Mouse (Mus musculus) midbrain, embryonic 14.5 days (tissue): Measurements from ENCODE around the gene Tenm2. TPM values are rescaled to one million over a fixed set of nuclear protein-coding genes. Genes with fewer than 3 reads are reported as not detected.

Source experiments
- ATAC-seq: fragments of 200-750 bp; cut with Nextera tagmentation; 2 replicates; pipeline ENCODE4 v1.8.0; 2017; ENCODE audit warnings: moderate number of reproducible peaks, moderate library complexity; ENCODE audit not compliant: low FRiP score, low TSS enrichment
- DNase-seq: peaks from one replicate; pipeline ENCODE4 v3.0.0-alpha.2; 2015
- H3K27ac ChIP-seq: fragments of 300-500 bp; sonication (generic); replicated peaks from 2 replicates; pipeline ENCODE4 v1.5.1; 2014; ENCODE audit warnings: mild to moderate bottlenecking, low read depth, low read length, moderate library complexity
- H3K27me3 ChIP-seq: fragments of 300-500 bp; sonication (generic); 2 replicates; pipeline ENCODE4 v1.6.1; 2014; ENCODE audit warnings: low read length, control low read depth, mixed read lengths; ENCODE audit not compliant: control insufficient read depth, insufficient read depth
- H3K36me3 ChIP-seq: fragments of 300-500 bp; sonication (generic); 2 replicates; pipeline ENCODE4 v1.6.1; 2014; ENCODE audit warnings: low read length, control low read depth; ENCODE audit not compliant: control insufficient read depth, insufficient read depth
- H3K4me1 ChIP-seq: fragments of 300-500 bp; sonication (generic); 2 replicates; pipeline ENCODE4 v1.6.1; 2014; ENCODE audit warnings: mild to moderate bottlenecking, antibody characterized with exemption, low read length, control low read depth; ENCODE audit not compliant: control insufficient read depth, insufficient read depth
- H3K4me2 ChIP-seq: fragments of 300-500 bp; sonication (generic); 2 replicates; pipeline ENCODE4 v1.6.1; 2014; ENCODE audit warnings: mild to moderate bottlenecking, low read length, moderate library complexity
- H3K4me3 ChIP-seq: fragments of 300-500 bp; sonication (generic); replicated peaks from 2 replicates; pipeline ENCODE4 v1.5.1; 2014; ENCODE audit warnings: low read depth, low read length
- H3K9ac ChIP-seq: fragments of 300-500 bp; sonication (generic); replicated peaks from 2 replicates; pipeline ENCODE4 v1.6.1; 2014; ENCODE audit warnings: mild to moderate bottlenecking, low read length, moderate library complexity
- H3K9me3 ChIP-seq: fragments of 300-500 bp; sonication (generic); 2 replicates; pipeline ENCODE4 v1.6.1; 2016; ENCODE audit warnings: low read length, control low read depth, mixed read lengths; ENCODE audit not compliant: control insufficient read depth
- WGBS: fragments of 180-500 bp; shearing (Covaris S2); extraction: QIAGEN DNeasy Blood & Tissue Kit; methylation state at CpG from one replicate; pipeline ENCODE4 v1.1.7; 2014; 5-methylcytosine and 5-hydroxymethylcytosine counted together
- polyA plus RNA-seq: library from polyadenylated mRNA; unstranded; fragments of >200 nt; fragmentation: Nextera tagmentation; extraction: Ambion mirVana; gene quantifications from 2 replicates; pipeline ENCODE4 v1.2.1, GENCODE M21; 2014

The Tenm2 gene
- polyA plus RNA-seq, 1 experiment from 2014 or later: 52.8 TPM

DNA sequence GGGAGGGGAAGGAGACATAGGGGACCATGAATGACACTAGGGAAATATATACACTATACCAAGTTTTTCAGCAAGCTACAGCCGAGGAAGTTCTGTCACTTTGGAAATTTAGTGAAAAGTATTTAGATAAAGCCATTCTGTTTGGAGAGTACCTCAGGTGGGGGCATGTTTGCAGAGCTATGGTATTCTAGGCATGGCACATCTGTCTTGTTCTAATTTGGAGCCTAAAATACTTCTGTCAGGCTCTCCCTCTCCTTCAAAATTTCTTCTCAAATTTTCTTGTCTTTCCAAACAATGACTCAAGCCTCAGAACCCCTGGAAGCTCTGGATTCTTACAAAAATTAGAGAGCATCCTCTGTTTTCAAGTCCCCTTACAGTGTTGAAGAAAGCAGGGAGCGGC, 13.0 kb downstream of the Tenm2 start:
- Histone ChIP-seq H3K4me1 (no peaks in the 10 kb centered on the region), H3K9me3 (no peaks in the 10 kb centered on the region), H3K4me2 (no peak overlapping the region), H3K27ac (no peak overlapping the region), H3K36me3 (no peaks in the 10 kb centered on the region), H3K9ac (no peak overlapping the region), H3K27me3 (no peaks in the 10 kb centered on the region), H3K4me3 (no peak overlapping the region)
- DNase-seq: no peak
- ATAC-seq: no peak
- WGBS: 82% methylated on average over 2 of the region's 2 CpGs

DNA sequence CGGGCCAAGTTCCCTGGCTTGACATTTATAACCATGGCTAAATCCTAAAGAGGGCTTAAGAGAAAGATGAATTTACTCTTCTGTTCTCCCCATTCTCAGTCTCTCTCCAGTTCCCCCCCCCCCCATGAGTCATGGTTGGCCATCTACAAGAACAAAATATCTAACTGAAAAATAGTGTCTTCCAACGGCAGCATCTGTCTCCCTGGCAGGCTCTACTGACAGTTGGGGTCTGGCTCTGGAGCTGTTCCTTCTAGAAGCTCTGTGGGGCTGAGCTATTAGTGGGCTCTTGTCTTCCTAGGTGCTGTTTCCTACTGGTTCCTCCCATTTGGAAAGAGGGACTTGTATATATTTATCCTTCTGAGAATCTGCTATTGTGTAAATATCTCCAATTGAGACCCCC, 13.7 kb downstream of the Tenm2 start:
- Histone ChIP-seq H3K9me3 (no peaks in the 10 kb centered on the region), H3K4me3 (no peak overlapping the region), H3K27ac (no peak overlapping the region), H3K4me1 (no peaks in the 10 kb centered on the region), H3K27me3 (no peaks in the 10 kb centered on the region), H3K4me2 (no peak overlapping the region), H3K36me3 (no peaks in the 10 kb centered on the region), H3K9ac (no peak overlapping the region)
- ATAC-seq: no peak
- no peak for DNase-seq
- WGBS: 96% methylated on average over 2 of the region's 2 CpGs

DNA sequence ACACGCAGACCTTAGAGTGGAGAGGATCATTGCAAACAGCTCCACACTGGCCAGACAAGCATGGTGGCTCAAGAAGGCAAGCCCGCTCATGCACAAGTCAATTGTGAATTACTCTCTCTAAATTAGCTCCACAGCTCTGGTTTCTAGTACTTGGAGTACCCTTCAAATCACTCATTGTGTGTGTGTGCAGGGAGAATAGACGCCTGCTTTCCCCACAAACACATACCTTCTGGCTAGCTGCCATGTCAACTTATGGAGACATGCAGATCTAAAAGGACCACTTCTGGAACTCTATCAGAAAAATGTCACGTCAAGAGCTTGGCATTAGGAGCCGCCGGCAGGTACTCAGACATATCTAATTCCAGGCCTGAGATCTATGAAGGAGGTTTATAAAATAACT, 14.8 kb downstream of the Tenm2 start:
- WGBS: 89% methylated on average over 6 of the region's 6 CpGs
- no peak for ATAC-seq
- H3K9me3 ChIP-seq: no peaks in the 10 kb centered on the region
- H3K4me1 ChIP-seq: no peaks in the 10 kb centered on the region
- DNase-seq: no peak
- no peaks in the 10 kb centered on the region for H3K36me3 ChIP-seq
- H3K27ac ChIP-seq: no peak overlapping the region
- no peak overlapping the region for H3K4me3 ChIP-seq
- H3K27me3 ChIP-seq: no peaks in the 10 kb centered on the region
- no peak overlapping the region for H3K9ac ChIP-seq
- H3K4me2 ChIP-seq: no peak overlapping the region

DNA sequence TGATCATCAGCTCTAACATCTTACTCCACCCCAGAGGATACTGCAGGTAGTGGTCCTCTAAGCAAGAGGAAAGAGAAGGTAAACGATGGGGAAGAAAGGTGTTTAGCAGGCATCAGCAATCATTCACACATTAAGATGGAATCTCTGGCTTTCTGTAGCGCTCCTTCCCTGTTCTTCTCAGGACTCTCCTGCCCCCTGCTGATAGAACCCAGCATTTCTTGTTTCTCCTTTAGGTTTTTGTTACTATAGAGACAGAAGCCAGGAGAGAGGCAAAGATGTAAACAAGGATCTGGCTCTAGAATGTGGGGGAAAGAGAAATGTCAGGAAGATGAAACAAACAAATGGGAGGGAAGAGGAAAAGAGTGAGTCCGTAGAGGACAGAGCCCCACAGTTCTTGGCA, 49.6 kb downstream of the Tenm2 start:
- Histone ChIP-seq H3K4me2 (no peak overlapping the region), H3K9me3 (no peaks in the 10 kb centered on the region), H3K9ac (no peak overlapping the region), H3K4me1 (no peaks in the 10 kb centered on the region), H3K36me3 (no peaks in the 10 kb centered on the region), H3K27ac (no peak overlapping the region), H3K4me3 (no peak overlapping the region), H3K27me3 (no peaks in the 10 kb centered on the region)
- no peak for ATAC-seq
- peak; percentile 81 for DNase-seq
- 15% methylated on average over 3 of the region's 3 CpGs for WGBS

DNA sequence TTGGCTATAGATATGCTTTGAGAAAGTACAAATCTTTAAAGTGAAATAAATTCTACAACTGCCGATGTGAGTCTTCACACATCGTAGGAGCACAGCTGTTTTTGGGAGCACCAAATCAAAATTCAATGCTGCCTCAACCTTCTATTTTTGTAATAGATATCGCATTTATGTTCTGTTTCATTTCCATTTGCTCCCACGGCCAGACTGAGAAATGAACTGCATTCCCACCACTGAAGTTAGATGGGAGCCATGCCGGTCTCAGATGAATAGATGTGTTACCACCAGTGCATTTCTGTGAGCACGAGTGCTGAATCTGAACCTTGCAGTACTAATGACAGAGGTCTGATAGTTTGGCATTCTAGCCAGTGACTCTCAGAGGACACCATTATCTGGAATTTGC, 58.3 kb downstream of the Tenm2 start:
- no peak for ATAC-seq
- 93% methylated on average over 6 of the region's 6 CpGs for WGBS

GRCm38 (mm10) chr11:37153933-37154880, 81.6 kb downstream of the Tenm2 start:
- Histone ChIP-seq H3K9ac (no peak overlapping the region), H3K27me3 (no peaks in the 10 kb centered on the region), H3K4me1 (peaks cover 14% of the 10 kb centered on the region; the same call in 1 of the 2 replicates), H3K4me2 (peak overlapping the region; percentile 34), H3K9me3 (no peaks in the 10 kb centered on the region), H3K27ac (no peak overlapping the region), H3K4me3 (no peak overlapping the region), H3K36me3 (no peaks in the 10 kb centered on the region)
- 11% methylated on average over 13 of the region's 13 CpGs for WGBS
- ATAC-seq: peak; percentile 83; the same call in 1 of the 2 replicates
- peak; percentile 83 for DNase-seq

More for the DNA sequence above, 58.3 kb downstream of the Tenm2 start:
- Histone ChIP-seq H3K27me3 (no peaks in the 10 kb centered on the region), H3K4me3 (no peak overlapping the region), H3K36me3 (no peaks in the 10 kb centered on the region), H3K4me2 (no peak overlapping the region), H3K4me1 (no peaks in the 10 kb centered on the region), H3K9ac (no peak overlapping the region), H3K9me3 (no peaks in the 10 kb centered on the region), H3K27ac (no peak overlapping the region)
- no peak for DNase-seq

DNA sequence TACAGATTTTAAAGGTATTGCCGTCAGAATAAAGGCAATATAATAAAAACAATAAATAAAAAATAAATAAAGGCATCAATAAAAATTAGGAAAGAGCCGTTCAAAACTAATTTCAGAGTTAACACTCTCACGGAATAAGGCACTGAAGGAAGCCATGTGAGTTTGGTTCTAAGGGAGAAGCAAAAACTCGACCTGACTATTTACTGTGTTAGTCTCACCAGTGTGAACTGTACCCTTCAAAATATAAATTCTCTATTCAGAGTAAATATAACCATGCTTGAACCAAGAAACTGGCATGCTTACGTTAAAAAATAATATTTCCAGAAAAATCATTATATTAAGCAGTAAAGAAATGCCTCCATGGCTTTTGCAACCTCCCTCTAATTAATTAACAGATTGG, 82.4 kb downstream of the Tenm2 start:
- Histone ChIP-seq H3K9me3 (no peaks in the 10 kb centered on the region), H3K4me1 (peaks cover 14% of the 10 kb centered on the region; the same call in 1 of the 2 replicates), H3K4me2 (no peak overlapping the region), H3K27me3 (no peaks in the 10 kb centered on the region), H3K4me3 (no peak overlapping the region), H3K27ac (no peak overlapping the region), H3K9ac (no peak overlapping the region), H3K36me3 (no peaks in the 10 kb centered on the region)
- 20% methylated on average over 5 of the region's 5 CpGs for WGBS
- DNase-seq (peak; percentile 28), ATAC-seq (no peak)

DNA sequence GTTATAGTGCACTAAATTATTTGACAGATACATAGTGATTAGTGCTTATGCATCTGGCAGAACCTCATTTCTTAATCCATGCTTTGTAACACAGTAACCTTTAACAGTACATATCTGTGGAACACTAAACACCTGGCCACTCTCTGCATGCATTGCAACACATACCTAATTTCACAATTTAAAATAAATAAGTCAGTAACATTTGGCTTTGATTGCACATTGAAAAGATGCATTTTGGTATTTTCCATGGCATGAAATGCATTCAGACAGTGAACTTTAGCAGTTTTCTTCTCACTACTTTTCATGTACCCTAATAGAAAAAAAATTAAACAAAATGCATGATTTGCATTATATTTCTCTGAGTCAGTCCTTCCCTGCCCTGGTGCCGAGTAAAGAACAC, 85.8 kb downstream of the Tenm2 start:
- peaks cover 14% of the 10 kb centered on the region; the same call in 1 of the 2 replicates for H3K4me1 ChIP-seq
- H3K9me3 ChIP-seq: no peaks in the 10 kb centered on the region
- H3K9ac ChIP-seq: no peak overlapping the region
- H3K4me2 ChIP-seq: no peak overlapping the region
- H3K27me3 ChIP-seq: no peaks in the 10 kb centered on the region
- DNase-seq (no peak), ATAC-seq (no peak)
- no peaks in the 10 kb centered on the region for H3K36me3 ChIP-seq
- WGBS: 72% methylated on average over 1 of the region's 1 CpGs
- no peak overlapping the region for H3K4me3 ChIP-seq
- no peak overlapping the region for H3K27ac ChIP-seq

- Histone ChIP-seq H3K4me1 (no peaks in the 10 kb centered on the region), H3K4me2 (no peak overlapping the region), H3K27ac (no peak overlapping the region), H3K9me3 (no peaks in the 10 kb centered on the region), H3K4me3 (no peak overlapping the region), H3K27me3 (no peaks in the 10 kb centered on the region), H3K9ac (no peak overlapping the region), H3K36me3 (no peaks in the 10 kb centered on the region)
- DNase-seq (no peak), ATAC-seq (no peak)
- WGBS: 76% methylated on average over 6 of the region's 6 CpGs
Observed at GRCm38 (mm10) chr11:37143996-37144395, 91.8 kb downstream of the Tenm2 start.
